Mouse (Mus musculus) heart, embryonic 13.5 days (tissue): ENCODE measurements around the gene Mef2a. TPM values are rescaled to one million over a fixed set of nuclear protein-coding genes. Genes with fewer than 3 reads are reported as not detected.

Experiments used
- ATAC-seq: fragments of 200-750 bp; cut with Nextera tagmentation; 2 replicates; pipeline ENCODE4 v1.8.0; 2017; ENCODE audit warnings: moderate TSS enrichment; ENCODE audit not compliant: insufficient number of reproducible peaks, low FRiP score, low TSS enrichment; ENCODE audit errors: extremely low read depth
- H3K27ac ChIP-seq: fragments of 300-500 bp; sonication (generic); replicated peaks from 2 replicates; pipeline ENCODE4 v1.5.1; 2015; ENCODE audit warnings: moderate library complexity, mild to moderate bottlenecking, inconsistent platforms
- H3K27me3 ChIP-seq: fragments of 300-500 bp; sonication (generic); replicated peaks from 2 replicates; pipeline ENCODE4 v1.6.1; 2015; ENCODE audit warnings: mild to moderate bottlenecking, inconsistent platforms
- H3K36me3 ChIP-seq: fragments of 300-500 bp; sonication (generic); 2 replicates; pipeline ENCODE4 v1.6.1; 2015; ENCODE audit warnings: mild to moderate bottlenecking, inconsistent platforms
- H3K4me1 ChIP-seq: fragments of 300-500 bp; sonication (generic); 2 replicates; pipeline ENCODE4 v1.6.1; 2015; ENCODE audit warnings: inconsistent platforms
- H3K4me2 ChIP-seq: fragments of 300-500 bp; sonication (generic); 2 replicates; pipeline ENCODE4 v1.6.1; 2015; ENCODE audit warnings: inconsistent platforms, mild to moderate bottlenecking, moderate library complexity
- H3K4me3 ChIP-seq: fragments of 300-500 bp; sonication (generic); 2 replicates; pipeline ENCODE4 v1.5.1; 2015; ENCODE audit warnings: moderate library complexity, mild to moderate bottlenecking, inconsistent platforms
- H3K9ac ChIP-seq: fragments of 300-500 bp; sonication (generic); 2 replicates; pipeline ENCODE4 v1.6.1; 2015; ENCODE audit warnings: inconsistent platforms, mild to moderate bottlenecking, moderate library complexity
- H3K9me3 ChIP-seq: fragments of 300-500 bp; sonication (generic); 2 replicates; pipeline ENCODE4 v1.6.1; 2016; ENCODE audit warnings: inconsistent platforms
- WGBS: fragments of 180-500 bp; shearing (Covaris S2); methylation state at CpG from one replicate; pipeline ENCODE4 v1.1.7; 2015; ENCODE audit warnings: mixed read lengths; 5-methylcytosine and 5-hydroxymethylcytosine counted together
- polyA plus RNA-seq: library from polyadenylated mRNA; unstranded; fragments of >200 nt; fragmentation: Nextera tagmentation; extraction: Ambion mirVana; gene quantifications from 2 replicates; pipeline ENCODE4 v1.2.1, GENCODE M21; 2015

Gene Mef2a
- polyA plus RNA-seq, result 73.7 and 82.1 TPM in 2 replicates

- H3K4me3 ChIP-seq, result peak within 1 kb of the TSS; percentile 98
- H3K4me1 ChIP-seq, result peaks cover 43% of the 10 kb centered on the region
- H3K27me3 ChIP-seq, result no peaks in the 10 kb centered on the region
- H3K9me3 ChIP-seq, result no peaks in the 10 kb centered on the region
- no peaks in the 10 kb centered on the region for H3K36me3 ChIP-seq
- peak; percentile 83 for ATAC-seq
- under 1% methylated on average over 88 of the region's 89 CpGs for WGBS
- H3K4me2 ChIP-seq, result peak within 1 kb of the TSS; percentile 78
- peak within 1 kb of the TSS; percentile 100 for H3K27ac ChIP-seq
- H3K9ac ChIP-seq, result peak within 1 kb of the TSS; percentile 100
Measured at GRCm38 (mm10) chr7:67372729-67373583, at the start of gene Mef2a. Mef2a (minus strand) TSS chr7:67372858.

DNA sequence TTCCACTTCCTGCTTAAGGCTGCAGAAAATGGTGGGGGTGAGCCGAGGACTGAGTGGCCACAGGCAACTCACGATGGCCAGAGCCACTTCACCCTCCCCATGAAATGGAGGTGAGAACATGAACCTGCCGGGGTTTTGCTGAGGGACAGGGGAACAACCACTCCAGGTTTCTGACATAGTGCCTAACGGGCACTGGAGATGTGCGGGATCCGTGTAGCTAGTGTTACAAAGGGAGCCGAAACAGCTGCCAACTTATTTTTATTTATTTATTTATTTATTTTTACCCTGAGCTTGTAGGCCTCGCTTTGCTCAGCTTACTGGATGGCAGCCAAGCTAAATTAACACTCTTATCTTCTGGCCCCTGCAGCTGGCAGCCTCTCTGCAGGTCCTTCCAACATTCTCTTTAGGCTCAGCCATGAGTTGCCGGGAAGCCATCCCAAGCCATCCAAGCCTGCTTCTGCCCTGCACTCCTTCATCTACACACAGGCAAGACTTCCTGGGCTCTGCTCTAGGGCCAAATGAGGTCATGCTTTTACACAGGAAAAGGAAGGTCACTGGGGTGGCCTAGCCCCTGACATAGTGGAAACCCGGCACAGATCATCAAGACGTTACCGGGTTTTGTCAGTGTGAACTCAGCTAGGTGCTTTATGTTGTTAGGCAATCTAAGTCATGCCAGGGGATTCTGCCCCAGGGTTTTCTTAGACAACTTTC lies 49.0 kb upstream of the Mef2a start:
- Histone ChIP-seq H3K4me2 (peak overlapping the region; percentile 53), H3K27me3 (no peaks in the 10 kb centered on the region), H3K9ac (peak overlapping the region; percentile 62; the same call in 1 of the 2 replicates), H3K9me3 (no peaks in the 10 kb centered on the region), H3K4me3 (no peak overlapping the region), H3K4me1 (peaks cover 42% of the 10 kb centered on the region), H3K36me3 (no peaks in the 10 kb centered on the region), H3K27ac (peak overlapping the region; percentile 93)
- peak; percentile 72; the same call in 1 of the 2 replicates for ATAC-seq
- 9% methylated on average over 12 of the region's 12 CpGs for WGBS

DNA sequence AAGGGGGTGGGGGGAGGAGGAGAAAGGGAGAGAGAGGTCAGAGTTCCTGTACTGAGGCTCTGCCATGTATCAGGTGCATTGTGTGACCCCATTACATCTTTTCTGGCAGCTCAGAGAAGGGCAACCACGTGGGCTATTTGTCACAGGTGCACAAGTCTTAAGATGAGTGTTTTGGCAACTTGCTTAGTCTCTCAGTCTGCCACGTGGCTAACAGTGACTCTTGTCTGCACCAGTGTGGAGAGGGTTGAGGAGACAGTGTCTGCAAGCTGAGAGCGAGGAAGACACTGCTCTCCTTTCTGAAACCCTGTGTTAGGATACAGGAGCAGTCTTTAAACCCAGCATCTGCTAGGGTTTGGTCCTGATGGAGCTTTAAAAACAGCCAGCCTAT lies 48.4 kb upstream of the Mef2a start:
- Histone ChIP-seq H3K36me3 (no peaks in the 10 kb centered on the region), H3K4me1 (peaks cover 42% of the 10 kb centered on the region), H3K27ac (peak overlapping the region; percentile 93), H3K4me2 (peak overlapping the region; percentile 53), H3K4me3 (no peak overlapping the region), H3K27me3 (no peaks in the 10 kb centered on the region), H3K9me3 (no peaks in the 10 kb centered on the region), H3K9ac (peak overlapping the region; percentile 62; the same call in 1 of the 2 replicates)
- 31% methylated on average over 3 of the region's 3 CpGs for WGBS
- ATAC-seq, result peak; percentile 27; the same call in 1 of the 2 replicates

GRCm38 (mm10) chr7:67419591-67420314 lies 47.1 kb upstream of the Mef2a start:
- Histone ChIP-seq H3K27ac (no peak overlapping the region), H3K4me3 (no peak overlapping the region), H3K36me3 (no peaks in the 10 kb centered on the region), H3K4me1 (peaks cover 33% of the 10 kb centered on the region), H3K9ac (no peak overlapping the region), H3K4me2 (no peak overlapping the region), H3K9me3 (no peaks in the 10 kb centered on the region), H3K27me3 (no peaks in the 10 kb centered on the region)
- ATAC-seq, result no peak
- WGBS, result 77% methylated on average over 17 of the region's 17 CpGs

- Histone ChIP-seq H3K36me3 (no peaks in the 10 kb centered on the region), H3K4me3 (no peak overlapping the region), H3K27me3 (no peaks in the 10 kb centered on the region), H3K4me2 (no peak overlapping the region), H3K9me3 (no peaks in the 10 kb centered on the region), H3K9ac (no peak overlapping the region), H3K27ac (no peak overlapping the region), H3K4me1 (peaks cover 37% of the 10 kb centered on the region)
- no peak for ATAC-seq
- 85% methylated on average over 5 of the region's 5 CpGs for WGBS
Measured at GRCm38 (mm10) chr7:67418122-67418521, 45.5 kb upstream of the Mef2a start.

DNA sequence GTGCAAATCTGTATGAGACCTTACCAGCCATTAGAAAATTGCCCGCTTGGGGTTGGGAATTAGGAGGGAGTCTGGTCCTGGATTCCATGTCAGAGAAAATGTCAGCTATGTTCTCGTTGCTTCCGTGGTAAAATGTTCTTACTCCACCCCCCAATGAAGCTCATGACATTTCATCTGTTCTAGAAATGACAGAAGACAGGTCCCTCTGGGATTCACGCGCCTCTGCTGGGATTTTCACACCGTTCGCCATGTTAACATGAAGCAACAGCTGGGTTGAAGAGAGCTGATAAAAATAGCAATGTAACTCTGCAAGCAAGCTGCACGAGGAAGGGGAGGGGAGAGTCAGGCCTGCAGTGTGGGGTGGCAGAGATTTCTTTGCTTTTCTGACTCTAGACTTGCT lies 42.1 kb upstream of the Mef2a start:
- ATAC-seq, result no peak; the same call in 1 of the 2 replicates
- Histone ChIP-seq H3K4me2 (peak overlapping the region; percentile 35), H3K36me3 (no peaks in the 10 kb centered on the region), H3K9me3 (no peaks in the 10 kb centered on the region), H3K4me1 (peaks cover 9% of the 10 kb centered on the region), H3K9ac (no peak overlapping the region), H3K4me3 (no peak overlapping the region), H3K27ac (peak overlapping the region; percentile 83), H3K27me3 (no peaks in the 10 kb centered on the region)
- WGBS, result 23% methylated on average over 8 of the region's 8 CpGs

GRCm38 (mm10) chr7:67412686-67413085 lies 40.0 kb upstream of the Mef2a start:
- Histone ChIP-seq H3K27me3 (no peaks in the 10 kb centered on the region), H3K4me1 (peaks cover 9% of the 10 kb centered on the region), H3K4me2 (no peak overlapping the region), H3K9me3 (no peaks in the 10 kb centered on the region), H3K4me3 (no peak overlapping the region), H3K27ac (no peak overlapping the region), H3K9ac (no peak overlapping the region), H3K36me3 (no peaks in the 10 kb centered on the region)
- 80% methylated on average over 10 of the region's 10 CpGs for WGBS
- ATAC-seq, result no peak

GRCm38 (mm10) chr7:67407019-67407418 lies 34.4 kb upstream of the Mef2a start:
- no peaks in the 10 kb centered on the region for H3K4me1 ChIP-seq
- no peak overlapping the region for H3K4me3 ChIP-seq
- H3K27me3 ChIP-seq, result no peaks in the 10 kb centered on the region
- no peaks in the 10 kb centered on the region for H3K9me3 ChIP-seq
- H3K36me3 ChIP-seq, result no peaks in the 10 kb centered on the region
- WGBS, result 80% methylated on average over 2 of the region's 2 CpGs
- no peak overlapping the region for H3K27ac ChIP-seq
- H3K4me2 ChIP-seq, result no peak overlapping the region
- H3K9ac ChIP-seq, result no peak overlapping the region
- ATAC-seq, result no peak

- no peaks in the 10 kb centered on the region for H3K4me1 ChIP-seq
- no peak overlapping the region for H3K27ac ChIP-seq
- H3K9ac ChIP-seq, result no peak overlapping the region
- no peaks in the 10 kb centered on the region for H3K36me3 ChIP-seq
- no peak for ATAC-seq
- no peak overlapping the region for H3K4me2 ChIP-seq
- H3K9me3 ChIP-seq, result no peaks in the 10 kb centered on the region
- 83% methylated on average over 2 of the region's 2 CpGs for WGBS
- H3K4me3 ChIP-seq, result no peak overlapping the region
- no peaks in the 10 kb centered on the region for H3K27me3 ChIP-seq
Measured at GRCm38 (mm10) chr7:67404176-67404575, 31.5 kb upstream of the Mef2a start.

- Histone ChIP-seq H3K4me1 (no peaks in the 10 kb centered on the region), H3K27ac (no peak overlapping the region), H3K36me3 (no peaks in the 10 kb centered on the region), H3K27me3 (no peaks in the 10 kb centered on the region), H3K4me3 (no peak overlapping the region), H3K9me3 (no peaks in the 10 kb centered on the region), H3K9ac (no peak overlapping the region), H3K4me2 (no peak overlapping the region)
- no peak for ATAC-seq
- WGBS, result 70% methylated on average over 7 of the region's 7 CpGs
Measured at GRCm38 (mm10) chr7:67402353-67402752, 29.7 kb upstream of the Mef2a start.

GRCm38 (mm10) chr7:67401379-67401778 lies 28.7 kb upstream of the Mef2a start:
- Histone ChIP-seq H3K27ac (no peak overlapping the region), H3K4me2 (no peak overlapping the region), H3K36me3 (no peaks in the 10 kb centered on the region), H3K27me3 (no peaks in the 10 kb centered on the region), H3K4me1 (no peaks in the 10 kb centered on the region), H3K9me3 (no peaks in the 10 kb centered on the region), H3K4me3 (no peak overlapping the region), H3K9ac (no peak overlapping the region)
- WGBS, result 31% methylated on average over 5 of the region's 5 CpGs
- ATAC-seq, result no peak
